Mouse (Mus musculus) kidney, embryonic 15.5 days (tissue): ENCODE data around the gene Mboat7. TPM values are rescaled to one million over a fixed set of nuclear protein-coding genes. Genes with fewer than 3 reads are reported as not detected.
"Not testable (repeated sequence)": the region's sequence is repeated elsewhere in the genome, so short reads cannot be mapped to it uniquely, and the experiment has no call there.

Experiments
- ATAC-seq: fragments of 200-750 bp; cut with Nextera tagmentation; replicated peaks from 2 replicates; pipeline ENCODE4 v1.8.0; 2017; ENCODE audit warnings: moderate TSS enrichment; ENCODE audit not compliant: low FRiP score
- H3K27ac ChIP-seq: fragments of 300-500 bp; sonication (generic); 2 replicates; pipeline ENCODE4 v1.5.1; 2015; ENCODE audit warnings: mild to moderate bottlenecking, inconsistent platforms
- H3K27me3 ChIP-seq: fragments of 300-500 bp; sonication (generic); 2 replicates; pipeline ENCODE4 v1.6.1; 2015; ENCODE audit warnings: inconsistent platforms
- H3K36me3 ChIP-seq: fragments of 300-500 bp; sonication (generic); 2 replicates; pipeline ENCODE4 v1.6.1; 2015; ENCODE audit warnings: inconsistent platforms
- H3K4me1 ChIP-seq: fragments of 300-500 bp; sonication (generic); 2 replicates; pipeline ENCODE4 v1.6.1; 2015; ENCODE audit warnings: inconsistent platforms
- H3K4me2 ChIP-seq: fragments of 300-500 bp; sonication (generic); 2 replicates; pipeline ENCODE4 v1.6.1; 2015; ENCODE audit warnings: moderate library complexity, mild to moderate bottlenecking, inconsistent platforms
- H3K4me3 ChIP-seq: fragments of 300-500 bp; sonication (generic); replicated peaks from 2 replicates; pipeline ENCODE4 v1.5.1; 2015; ENCODE audit warnings: mild to moderate bottlenecking, inconsistent platforms
- H3K9ac ChIP-seq: fragments of 300-500 bp; sonication (generic); 2 replicates; pipeline ENCODE4 v1.6.1; 2015; ENCODE audit warnings: mild to moderate bottlenecking, inconsistent platforms
- H3K9me3 ChIP-seq: fragments of 300-500 bp; sonication (generic); replicated peaks from 2 replicates; pipeline ENCODE4 v1.6.1; 2016; ENCODE audit warnings: inconsistent platforms
- WGBS: fragments of 180-500 bp; shearing (Covaris S2); methylation state at CpG from one replicate; pipeline ENCODE4 v1.1.7; 2015; ENCODE audit warnings: mixed read lengths; 5-methylcytosine and 5-hydroxymethylcytosine counted together
- polyA plus RNA-seq: library from polyadenylated mRNA; unstranded; fragments of >200 nt; fragmentation: Nextera tagmentation; extraction: Ambion mirVana; gene quantifications from 2 replicates; pipeline ENCODE4 v1.2.1, GENCODE M21; 2015

Gene Mboat7
- polyA plus RNA-seq, 1 experiment from 2014 or later, result 59.6 TPM

DNA sequence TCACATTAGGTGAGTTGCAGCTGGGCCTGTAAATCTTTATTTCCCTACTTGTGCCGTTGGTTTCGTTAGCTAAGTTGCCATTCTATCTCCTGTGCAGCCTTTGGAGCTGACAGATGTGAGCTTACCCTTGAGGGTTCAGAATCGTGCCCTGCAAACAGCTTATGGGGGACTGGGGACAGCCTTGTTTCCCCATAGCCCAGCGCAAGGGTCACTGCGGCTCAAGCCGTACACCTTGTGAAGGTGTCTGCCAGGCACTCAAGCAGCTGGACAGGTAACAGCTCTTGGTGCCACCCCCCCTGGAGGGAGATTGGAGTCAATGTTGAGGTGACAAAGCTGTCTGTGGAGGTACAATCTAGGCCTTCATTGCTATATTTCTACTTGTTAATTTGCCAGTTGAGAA, 12.6 kb upstream of the Mboat7 start:
- Histone ChIP-seq H3K27ac (peak overlapping the region; percentile 66), H3K9ac (peak overlapping the region; percentile 81), H3K9me3 (no peaks in the 10 kb centered on the region), H3K36me3 (peaks cover 44% of the 10 kb centered on the region), H3K4me2 (peak overlapping the region; percentile 82), H3K4me3 (peak overlapping the region; percentile 81), H3K27me3 (no peaks in the 10 kb centered on the region), H3K4me1 (peaks cover 20% of the 10 kb centered on the region)
- ATAC-seq, result no peak
- 22% methylated on average over 6 of the region's 6 CpGs for WGBS

DNA sequence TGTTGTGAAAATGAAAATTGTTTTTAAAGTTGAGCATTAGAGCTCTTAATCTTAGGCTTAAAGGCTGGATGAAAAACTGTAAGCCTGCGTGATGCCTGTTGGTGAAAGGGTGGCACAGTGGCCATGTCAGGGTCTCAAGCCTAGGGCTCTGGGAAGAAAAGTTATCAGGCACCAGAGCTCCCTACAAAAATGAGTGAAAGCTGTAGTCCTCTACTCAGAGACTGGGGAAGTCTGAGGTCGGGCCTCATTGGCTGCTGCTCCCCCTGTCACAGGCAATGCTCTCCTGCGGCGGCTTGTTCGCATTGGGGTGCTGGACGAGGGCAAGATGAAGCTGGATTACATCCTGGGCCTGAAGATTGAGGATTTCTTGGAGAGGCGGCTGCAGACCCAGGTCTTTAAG, 12.1 kb upstream of the Mboat7 start:
- not testable (repeated sequence) for H3K27me3 ChIP-seq, ATAC-seq, H3K9me3 ChIP-seq
- Histone ChIP-seq H3K4me2 (peak overlapping the region; percentile 82), H3K27ac (peak overlapping the region; percentile 96; the same call in 1 of the 2 replicates), H3K9ac (peak overlapping the region; percentile 81), H3K4me3 (peak overlapping the region; percentile 81), H3K36me3 (peaks cover 47% of the 10 kb centered on the region), H3K4me1 (peaks cover 20% of the 10 kb centered on the region)
- 3% methylated on average over 7 of the region's 7 CpGs for WGBS

DNA sequence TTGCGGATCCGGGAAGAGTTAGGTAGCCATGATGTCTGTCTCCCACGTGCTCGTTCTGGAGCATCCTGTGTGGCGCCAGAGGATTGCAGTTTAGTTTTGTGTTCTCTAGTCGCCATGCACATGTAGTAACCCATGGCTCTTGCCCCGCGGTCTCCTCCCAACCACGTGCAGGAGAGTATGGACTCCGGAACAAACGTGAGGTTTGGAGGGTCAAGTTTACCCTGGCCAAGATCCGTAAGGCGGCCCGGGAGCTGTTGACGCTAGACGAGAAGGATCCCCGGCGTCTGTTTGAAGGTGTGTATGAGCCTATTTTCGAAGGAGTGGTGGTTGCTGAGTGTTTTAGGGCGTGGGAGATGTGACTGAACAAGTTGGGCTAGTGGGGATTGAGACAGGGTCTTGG, 11.2 kb upstream of the Mboat7 start:
- H3K36me3 ChIP-seq, result peaks cover 57% of the 10 kb centered on the region
- H3K27ac ChIP-seq, result peak overlapping the region; percentile 96
- H3K27me3 ChIP-seq, result no peaks in the 10 kb centered on the region
- peak; percentile 31 for ATAC-seq
- H3K4me1 ChIP-seq, result peaks cover 20% of the 10 kb centered on the region
- H3K4me2 ChIP-seq, result peak overlapping the region; percentile 82
- peak overlapping the region; percentile 81 for H3K9ac ChIP-seq
- H3K9me3 ChIP-seq, result no peaks in the 10 kb centered on the region
- 1% methylated on average over 20 of the region's 20 CpGs for WGBS
- peak overlapping the region; percentile 81 for H3K4me3 ChIP-seq

DNA sequence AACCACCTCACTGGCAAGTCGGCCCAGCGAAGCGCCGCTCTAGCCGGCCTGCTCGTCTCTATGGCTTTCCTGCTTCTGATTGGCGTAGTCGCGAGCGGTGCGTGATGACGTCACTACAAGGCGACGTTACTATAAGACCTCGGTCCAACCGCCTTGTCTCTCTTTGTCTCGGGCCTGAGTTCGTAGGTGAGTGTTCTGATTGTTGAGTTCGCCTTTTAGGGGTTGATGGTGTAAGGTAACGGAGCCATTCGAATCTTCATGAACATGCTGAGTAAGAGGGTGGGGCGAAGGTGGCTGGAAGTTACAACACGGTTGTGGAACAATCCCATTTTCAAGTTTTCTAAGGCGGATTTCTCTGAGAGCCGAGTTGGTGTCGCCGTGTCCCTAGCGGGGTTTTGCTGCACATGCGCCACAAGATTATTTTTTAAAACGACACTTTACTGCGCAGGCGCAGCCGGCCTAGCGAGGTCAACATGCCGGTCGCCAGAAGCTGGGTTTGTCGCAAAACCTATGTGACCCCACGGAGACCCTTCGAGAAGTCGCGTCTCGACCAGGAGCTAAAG, 10.6 kb upstream of the Mboat7 start, which contains the start of gene Rps9:
TSS of gene Rps9 (plus strand) at position 115 of the 563 bp plus-strand sequence.
- Histone ChIP-seq H3K4me2 (peak within 1 kb of the TSS; percentile 82), H3K36me3 (peaks cover 62% of the 10 kb centered on the region), H3K9ac (peak within 1 kb of the TSS; percentile 81), H3K4me1 (peaks cover 20% of the 10 kb centered on the region), H3K4me3 (peak within 1 kb of the TSS; percentile 81), H3K9me3 (no peaks in the 10 kb centered on the region), H3K27me3 (no peaks in the 10 kb centered on the region), H3K27ac (peak within 1 kb of the TSS; percentile 96)
- peak; percentile 94 for ATAC-seq
- 1% methylated on average over 42 of the region's 42 CpGs for WGBS

DNA sequence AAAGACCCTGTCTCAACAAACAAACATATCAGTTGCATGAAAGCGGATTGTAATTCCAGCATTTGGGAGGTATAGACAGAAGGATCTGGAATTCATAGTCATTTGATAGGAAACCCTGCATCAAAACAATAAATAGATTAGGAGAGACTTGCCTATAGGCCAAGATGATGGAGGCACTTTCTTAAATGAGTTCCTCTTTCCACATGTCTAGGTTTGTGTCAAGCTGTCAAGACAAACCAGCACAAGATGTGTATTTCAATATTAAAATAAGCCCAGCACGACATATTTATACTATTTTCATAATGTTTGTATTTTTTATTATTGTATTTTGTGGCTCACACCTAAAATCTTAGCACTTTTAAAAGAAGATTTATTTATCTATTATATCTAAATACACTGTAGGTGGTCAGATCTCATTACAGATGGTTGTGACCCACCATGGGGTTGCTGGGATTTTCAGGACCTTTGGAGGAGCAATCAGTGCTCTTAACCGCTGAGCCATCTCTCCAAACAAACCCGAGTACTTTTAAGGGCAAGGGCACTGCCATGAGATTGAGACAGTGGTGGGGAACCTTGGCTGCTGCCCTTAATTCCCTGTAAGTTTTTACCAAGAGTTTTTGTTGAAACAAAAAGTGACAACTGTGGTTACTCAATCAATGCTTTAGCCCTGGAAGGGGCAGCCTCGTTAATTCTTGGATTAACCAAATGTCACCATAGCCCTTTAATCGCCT, 10.0 kb upstream of the Mboat7 start:
- Histone ChIP-seq H3K27me3 (no peaks in the 10 kb centered on the region), H3K4me2 (peak overlapping the region; percentile 82), H3K4me3 (peak overlapping the region; percentile 81), H3K27ac (peak overlapping the region; percentile 96), H3K9me3 (no peaks in the 10 kb centered on the region), H3K4me1 (peaks cover 20% of the 10 kb centered on the region), H3K36me3 (peaks cover 68% of the 10 kb centered on the region), H3K9ac (peak overlapping the region; percentile 49)
- peak; percentile 49 for ATAC-seq
- WGBS, result 22% methylated on average over 6 of the region's 6 CpGs

DNA sequence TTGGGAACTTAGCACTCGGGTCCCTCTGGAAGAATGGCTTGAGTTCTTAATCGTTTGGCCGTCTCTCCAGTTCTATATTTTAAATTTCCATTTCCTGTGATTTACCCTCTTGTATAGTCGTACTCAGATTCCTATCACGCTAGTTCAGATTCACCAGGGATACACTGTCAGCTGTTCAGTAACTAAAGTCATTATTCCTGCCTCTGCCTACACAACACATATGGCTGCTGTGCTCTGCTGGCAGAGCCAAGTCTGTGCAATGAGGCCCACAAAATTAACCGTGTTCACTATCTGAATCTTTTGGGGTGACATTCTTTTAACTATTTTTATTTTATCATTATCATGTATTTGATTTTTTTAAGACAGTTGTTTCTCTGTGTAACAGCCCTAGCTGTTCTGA, 5.1 kb upstream of the Mboat7 start:
- ATAC-seq, result no peak
- no peak overlapping the region for H3K4me2 ChIP-seq
- no peak overlapping the region for H3K9ac ChIP-seq
- H3K4me3 ChIP-seq, result no peak overlapping the region
- H3K27me3 ChIP-seq, result no peaks in the 10 kb centered on the region
- peaks cover 12% of the 10 kb centered on the region for H3K4me1 ChIP-seq
- H3K27ac ChIP-seq, result no peak overlapping the region
- H3K36me3 ChIP-seq, result peaks cover 64% of the 10 kb centered on the region
- WGBS, result 95% methylated on average over 6 of the region's 6 CpGs
- no peaks in the 10 kb centered on the region for H3K9me3 ChIP-seq

DNA sequence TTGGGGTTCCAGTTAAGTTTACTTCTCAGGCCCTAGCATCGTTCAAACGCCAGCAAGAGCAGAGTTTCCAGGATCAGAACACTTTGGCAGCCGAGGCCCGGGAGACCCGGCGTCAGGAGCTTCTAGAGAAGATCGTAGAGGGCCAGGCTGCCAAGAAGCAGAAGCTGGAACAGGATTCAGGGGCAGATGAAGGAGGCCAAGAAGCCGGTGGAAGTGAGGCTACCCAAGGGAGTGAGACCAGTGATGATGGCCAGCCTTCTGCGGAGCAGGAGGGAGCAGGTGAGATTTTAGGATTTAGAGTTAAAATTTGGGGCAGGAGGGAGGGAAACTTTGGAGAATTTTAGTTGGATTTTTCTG, 1.6 kb upstream of the Mboat7 start:
- H3K27ac ChIP-seq, result peak overlapping the region; percentile 99

DNA sequence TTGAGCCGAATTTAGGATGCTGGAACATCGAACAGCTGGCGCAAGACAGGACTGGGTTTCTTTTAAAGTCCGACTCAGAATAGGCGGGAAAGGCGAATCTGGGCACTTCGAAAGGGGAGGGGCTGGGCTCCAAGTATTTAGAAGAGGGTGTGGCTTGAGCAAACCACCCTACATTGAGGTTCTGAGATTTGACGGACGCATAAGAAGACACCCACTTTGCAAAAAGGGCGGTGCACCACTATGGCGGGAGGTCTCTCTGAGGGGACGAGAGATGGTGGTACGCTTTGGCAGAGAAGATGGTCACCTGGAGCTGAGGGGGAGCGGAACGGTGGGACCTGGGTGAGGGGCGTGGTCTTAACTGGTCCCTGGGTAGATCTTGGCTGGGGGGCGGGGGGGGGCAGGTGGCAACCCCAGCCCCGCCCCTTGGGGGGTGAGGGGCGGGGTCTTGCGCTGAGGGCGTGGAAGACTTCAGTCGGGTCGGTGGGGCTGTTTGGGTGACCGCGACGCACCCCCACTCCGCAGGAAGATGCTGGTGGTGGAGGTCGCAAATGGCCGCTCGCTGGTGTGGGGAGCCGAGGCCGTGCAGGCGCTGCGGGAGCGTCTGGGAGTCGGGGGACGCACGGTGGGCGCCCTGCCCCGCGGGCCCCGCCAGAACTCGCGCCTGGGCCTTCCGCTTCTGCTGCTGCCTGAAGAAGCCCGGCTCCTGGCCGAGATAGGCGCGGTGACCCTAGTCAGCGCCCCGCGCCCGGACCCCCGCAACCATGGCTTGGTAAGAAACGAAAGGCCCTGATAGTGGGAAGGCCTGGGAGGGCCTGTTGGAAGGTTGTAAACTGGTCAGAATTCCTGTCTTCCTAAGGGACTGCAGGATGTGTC, 989 bp upstream of the Mboat7 start:
- peaks cover 50% of the 10 kb centered on the region for H3K36me3 ChIP-seq
- H3K4me3 ChIP-seq, result peak overlapping the region; percentile 76
- WGBS, result 1% methylated on average over 46 of the region's 55 CpGs
- H3K27ac ChIP-seq, result peak overlapping the region; percentile 99
- peaks cover 25% of the 10 kb centered on the region for H3K4me1 ChIP-seq
- no peaks in the 10 kb centered on the region for H3K9me3 ChIP-seq
- H3K4me2 ChIP-seq, result peak overlapping the region; percentile 90
- H3K9ac ChIP-seq, result peak overlapping the region; percentile 90
- no peaks in the 10 kb centered on the region for H3K27me3 ChIP-seq
- peak; percentile 72 for ATAC-seq

More for the DNA sequence above, 1.6 kb upstream of the Mboat7 start:
- peaks cover 54% of the 10 kb centered on the region for H3K36me3 ChIP-seq
- H3K4me1 ChIP-seq, result peaks cover 25% of the 10 kb centered on the region
- H3K9ac ChIP-seq, result peak overlapping the region; percentile 90
- H3K4me2 ChIP-seq, result peak overlapping the region; percentile 90
- ATAC-seq, H3K9me3 ChIP-seq, H3K27me3 ChIP-seq: not testable (repeated sequence)
- peak overlapping the region; percentile 76 for H3K4me3 ChIP-seq
- WGBS, result 2% methylated on average over 9 of the region's 9 CpGs

DNA sequence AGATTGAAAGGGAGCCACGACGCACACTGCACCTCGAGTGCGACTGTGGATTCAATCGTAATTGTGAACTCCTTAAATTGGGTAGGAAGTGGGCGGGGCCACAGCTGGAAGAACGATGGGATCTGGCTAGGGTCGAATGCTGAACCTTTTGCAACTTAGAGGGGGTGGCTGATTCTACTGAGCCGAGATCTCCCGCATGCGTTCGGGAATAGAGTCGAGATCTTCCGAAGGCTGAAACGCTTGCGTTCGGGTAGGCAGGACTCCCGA, 419 bp upstream of the Mboat7 start:
- H3K4me3 ChIP-seq, result peak overlapping the region; percentile 76
- H3K36me3 ChIP-seq, result peaks cover 44% of the 10 kb centered on the region
- peak overlapping the region; percentile 90 for H3K4me2 ChIP-seq
- peak overlapping the region; percentile 90 for H3K9ac ChIP-seq
- H3K27me3 ChIP-seq, result no peaks in the 10 kb centered on the region
- ATAC-seq, result no peak
- peaks cover 25% of the 10 kb centered on the region for H3K4me1 ChIP-seq
- under 1% methylated on average over 18 of the region's 18 CpGs for WGBS
- H3K27ac ChIP-seq, result peak overlapping the region; percentile 99
- H3K9me3 ChIP-seq, result no peaks in the 10 kb centered on the region

DNA sequence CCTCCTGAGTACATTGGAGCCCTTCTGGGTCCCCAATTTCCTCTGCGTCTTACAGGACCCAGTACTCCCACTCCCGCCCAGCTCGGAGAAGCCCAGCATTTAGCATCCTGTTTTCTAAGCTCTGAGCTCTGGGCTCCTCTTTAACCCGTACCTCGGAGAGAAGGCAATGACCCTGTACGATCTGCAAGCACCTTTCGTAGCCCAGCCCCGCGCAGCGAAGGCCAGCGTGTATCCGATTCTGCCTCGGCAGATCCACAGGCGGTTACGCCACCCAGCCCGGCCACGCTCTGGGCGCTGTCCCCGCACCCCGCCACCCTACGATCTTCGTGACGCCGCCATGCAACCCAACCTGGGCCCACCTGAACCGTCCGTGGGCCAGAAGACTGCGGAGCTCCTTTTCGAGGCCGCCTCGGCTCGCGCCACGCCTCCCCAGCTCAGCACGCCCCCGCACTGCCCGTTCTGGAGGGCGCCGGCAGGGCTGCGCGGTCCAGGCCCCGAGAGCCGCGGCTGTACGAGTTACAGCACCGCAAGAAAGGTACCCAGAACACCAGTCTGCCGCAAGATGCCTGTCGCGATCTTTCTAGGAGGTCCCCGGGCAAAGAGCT, 839 bp downstream of the Mboat7 start, which contains the start of gene Tsen34:
TSS of gene Tsen34 (plus strand) at position 482 of the 605 bp plus-strand sequence.
- peak within 1 kb of the TSS; percentile 90 for H3K4me2 ChIP-seq
- WGBS, result under 1% methylated on average over 49 of the region's 49 CpGs
- no peaks in the 10 kb centered on the region for H3K9me3 ChIP-seq
- no peaks in the 10 kb centered on the region for H3K27me3 ChIP-seq
- peak within 1 kb of the TSS; percentile 90 for H3K9ac ChIP-seq
- H3K27ac ChIP-seq, result peak within 1 kb of the TSS; percentile 99
- peaks cover 25% of the 10 kb centered on the region for H3K4me1 ChIP-seq
- H3K36me3 ChIP-seq, result peaks cover 42% of the 10 kb centered on the region
- ATAC-seq, result peak; percentile 67
- H3K4me3 ChIP-seq, result peak within 1 kb of the TSS; percentile 76

DNA sequence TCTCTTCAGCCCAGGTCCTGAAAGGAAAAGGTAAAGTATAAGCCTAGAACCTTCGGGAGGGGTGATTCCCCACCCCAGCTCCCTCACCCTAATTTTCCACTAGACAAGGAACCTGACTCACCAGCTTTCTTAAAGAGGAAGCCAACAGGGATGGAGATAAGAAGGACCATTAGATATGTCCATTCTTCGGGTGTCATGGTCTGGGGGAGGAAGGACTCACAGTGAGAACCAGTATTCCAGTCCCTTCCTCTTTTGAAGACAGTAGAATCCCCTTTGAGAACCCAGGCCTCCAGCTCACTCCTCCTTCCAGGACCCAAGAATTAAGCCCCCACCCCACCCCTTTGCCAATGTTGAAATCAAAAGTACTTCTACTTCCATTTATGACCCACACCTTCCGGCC, 1.4 kb downstream of the Mboat7 start:
- peak overlapping the region; percentile 99 for H3K27ac ChIP-seq
- peak overlapping the region; percentile 90 for H3K9ac ChIP-seq
- H3K27me3 ChIP-seq, result no peaks in the 10 kb centered on the region
- peak overlapping the region; percentile 90 for H3K4me2 ChIP-seq
- no peaks in the 10 kb centered on the region for H3K9me3 ChIP-seq
- ATAC-seq, result no peak
- H3K36me3 ChIP-seq, result peaks cover 42% of the 10 kb centered on the region
- WGBS, result 18% methylated on average over 3 of the region's 3 CpGs
- H3K4me3 ChIP-seq, result peak overlapping the region; percentile 76
- peaks cover 25% of the 10 kb centered on the region for H3K4me1 ChIP-seq
